Comparison of ENCODE assay signal across 9 mouse cellular contexts in genomic region chr6:136827116-136827515, GRCm38 (mm10). TPM values are rescaled to one million over a fixed set of nuclear protein-coding genes. Genes with fewer than 3 reads are reported as not detected.
A peak's percentile ranks its signal among the peaks of the same experiment; 100 is the strongest.
DNase-seq lines count a peak whose midpoint lies in the region; ATAC-seq and TF ChIP-seq lines count a peak whose summit lies in the region.
"Had no signal": no experiment of that assay in that cellular context is flagged by ENCODE, and none has a peak within 500 bp of the region (broad histone marks: within the 10 kb centered on the region; RNA-seq: fewer than 3 reads in every experiment).

No protein-coding gene starts in this region.

- intact Hi-C loops in heart, postnatal 10 days (cut with DNase I) = loop anchor here (1.0 to 10.0 kb wide), 2 partner anchors 23 to 908 kb away; partner anchors contain the start of genes Hist4h4 and Strap

- peak overlapping the region; percentile 100 for H3K9ac ChIP-seq in heart, embryonic 16.5 days (ENCODE audit: low read length)

- H3K27ac ChIP-seq in heart, embryonic 16.5 days (ENCODE audit: low read length) = no peak overlapping the region; the same call in 1 of the 2 replicates
- H3K27ac ChIP-seq in midbrain, embryonic 10.5 days (replicated peaks) = peak overlapping the region; percentile 97

- no peak for DNase-seq in heart, postnatal 10 days
- DNase-seq in G1E (ENCODE audit: low spot score) = no peak
- DNase-seq in midbrain, embryonic 10.5 days (ENCODE audit: low spot score) = no peak
- no peak for DNase-seq in layer of hippocampus, postnatal 36 days
- DNase-seq: right cerebral cortex, postnatal 25 days had no signal

- H3K4me2 ChIP-seq in heart, embryonic 16.5 days (ENCODE audit: low read depth, low read length) = peak overlapping the region; percentile 91

- H3K4me1 ChIP-seq in heart, embryonic 16.5 days (ENCODE audit: control insufficient read depth, insufficient read depth, low read length) = peaks cover 4% of the 10 kb centered on the region
- peaks cover 36% of the 10 kb centered on the region for H3K4me1 ChIP-seq in G1E (ENCODE audit: insufficient read depth, low read depth, low read length)
- peaks cover 14% of the 10 kb centered on the region for H3K4me1 ChIP-seq in midbrain, embryonic 10.5 days

- no peaks in the 10 kb centered on the region for H3K27me3 ChIP-seq in heart, embryonic 16.5 days (ENCODE audit: control insufficient read depth, insufficient read depth, low read length)
- H3K27me3 ChIP-seq in G1E (ENCODE audit: insufficient read depth, low read length) = no peaks in the 10 kb centered on the region
- H3K27me3 ChIP-seq in midbrain, embryonic 10.5 days (ENCODE audit: low read depth, poor library complexity, severe bottlenecking) = peaks cover 4% of the 10 kb centered on the region; the same call in 1 of the 2 replicates

- ATAC-seq in heart, embryonic 16.5 days (replicated peaks; ENCODE audit: extremely low read depth, insufficient read depth, low FRiP score) = no peak
- no peak for ATAC-seq in G1E (ENCODE audit: extremely low read depth, insufficient number of reproducible peaks, low FRiP score, poor library complexity, severe bottlenecking)
- ATAC-seq in granulocyte monocyte progenitor cell, adult 5-6 weeks (replicated peaks; ENCODE audit: poor library complexity, severe bottlenecking) = peak; percentile 1; the same call in 1 of the 2 replicates
- no peak for ATAC-seq in cerebellum, adult (ENCODE audit: insufficient number of reproducible peaks, low FRiP score, low TSS enrichment)
- no peak for ATAC-seq in inflammation-experienced regulatory T-cells, adult 6 months

- peak overlapping the region; percentile 100 for H3K4me3 ChIP-seq in heart, embryonic 16.5 days (ENCODE audit: low read length)
- peak overlapping the region; percentile 93 for H3K4me3 ChIP-seq in G1E (ENCODE audit: low read depth, low read length)
- peak overlapping the region; percentile 100 for H3K4me3 ChIP-seq in midbrain, embryonic 10.5 days

- H3K36me3 ChIP-seq in heart, embryonic 16.5 days (ENCODE audit: control insufficient read depth, insufficient read depth) = peaks cover 25% of the 10 kb centered on the region
- peaks cover 31% of the 10 kb centered on the region for H3K36me3 ChIP-seq in G1E (replicated peaks)
- H3K36me3 ChIP-seq in midbrain, embryonic 10.5 days = peaks cover 34% of the 10 kb centered on the region

- WGBS in heart, embryonic 16.5 days = 11% methylated on average over 7 of the region's 7 CpGs
- 26% methylated on average over 7 of the region's 7 CpGs for WGBS in midbrain, embryonic 10.5 days

- TF ChIP-seq CTCF in G1E (IDR thresholded peaks at IDR 0.05; ENCODE audit: low read depth, low read length) = no peak

- no peaks in the 10 kb centered on the region for H3K9me3 ChIP-seq in heart, embryonic 16.5 days (replicated peaks; ENCODE audit: control insufficient read depth, low read length)
- no peaks in the 10 kb centered on the region for H3K9me3 ChIP-seq in G1E (replicated peaks)
- H3K9me3 ChIP-seq in midbrain, embryonic 10.5 days (replicated peaks) = no peaks in the 10 kb centered on the region

RNA-seq across cellular contexts. Expression of gene BC049715, which starts 0.3 kb away (rescaled TPM):
- 0.99 and 2.5 TPM in 2 replicates for polyA plus RNA-seq in heart, embryonic 16.5 days (2015; fragmentation: Nextera tagmentation; extraction: Ambion mirVana)
- 1 to 10 TPM; 1.0 to 1.8 TPM for total RNA-seq in heart, postnatal 10 days (2021)
- total RNA-seq in G1E (2014; fragmentation: Nextera tagmentation) (2.0 and 2.6 TPM in 2 replicates), G1E (2017) (1.5 and 1.9 TPM in 2 replicates)
- polyA plus RNA-seq in G1E (2012) = 2.6 and 4.2 TPM in 2 replicates
- 3.3 and 3.9 TPM in 2 replicates for total RNA-seq in granulocyte monocyte progenitor cell, adult 5-6 weeks (2014; fragmentation: Nextera tagmentation)
- total RNA-seq in granulocyte monocyte progenitor cell, adult 5-6 weeks (2017) = 1.1 and 2.8 TPM in 2 replicates
- 1.4 and 3.5 TPM in 2 replicates for polyA plus RNA-seq in midbrain, embryonic 10.5 days (2016; fragmentation: Nextera tagmentation; extraction: Ambion mirVana)
- 1 to 10 TPM; 4.2 to 6.0 TPM for total RNA-seq in layer of hippocampus, postnatal 36 days (2021)
- 1 to 10 TPM in 1 of 3 experiments, under 1 TPM in 2; 0.44 to 2.3 (median 0.62) TPM for polyA plus RNA-seq in inflammation-experienced regulatory T-cells, adult 6 months (2017; shearing (Covaris generic))

RNA-seq across cellular contexts. Expression of gene Wbp11, which starts 0.9 kb away (rescaled TPM):
- 64.5 and 77.7 TPM in 2 replicates for polyA plus RNA-seq in heart, embryonic 16.5 days (2015; fragmentation: Nextera tagmentation; extraction: Ambion mirVana)
- 10 to 100 TPM; 79.6 to 85.0 TPM for total RNA-seq in heart, postnatal 10 days (2021)
- total RNA-seq in G1E (2014; fragmentation: Nextera tagmentation) (172 and 202 TPM in 2 replicates), G1E (2017) (35.3 and 49.0 TPM in 2 replicates)
- polyA plus RNA-seq in G1E (2012) = 307 and 347 TPM in 2 replicates
- total RNA-seq in granulocyte monocyte progenitor cell, adult 5-6 weeks (2014; fragmentation: Nextera tagmentation) = 139 and 168 TPM in 2 replicates
- 53.9 and 58.5 TPM in 2 replicates for total RNA-seq in granulocyte monocyte progenitor cell, adult 5-6 weeks (2017)
- polyA plus RNA-seq in midbrain, embryonic 10.5 days (2016; fragmentation: Nextera tagmentation; extraction: Ambion mirVana) = 156 and 160 TPM in 2 replicates
- 100 to 1,000 TPM; 119 to 130 TPM for total RNA-seq in layer of hippocampus, postnatal 36 days (2021)
- 10 to 100 TPM; 48.1 to 74.9 (median 72.6) TPM for polyA plus RNA-seq in inflammation-experienced regulatory T-cells, adult 6 months (2017; shearing (Covaris generic))

RNA-seq across cellular contexts. Expression of gene Smco3, which starts 8.1 kb away (rescaled TPM):
- polyA plus RNA-seq in heart, embryonic 16.5 days (2015; fragmentation: Nextera tagmentation; extraction: Ambion mirVana) = not detected in 2 replicates
- total RNA-seq in heart, postnatal 10 days (2021) = under 1 TPM; 0.17 TPM
- not detected in 2 replicates for total RNA-seq in G1E (2014; fragmentation: Nextera tagmentation)
- 0.12 and 0.38 TPM in 2 replicates for total RNA-seq in G1E (2017)
- polyA plus RNA-seq in G1E (2012) = not detected in 2 replicates
- not detected in 2 replicates for total RNA-seq in granulocyte monocyte progenitor cell, adult 5-6 weeks (2014; fragmentation: Nextera tagmentation)
- 0.21 and 1.8 TPM in 2 replicates for total RNA-seq in granulocyte monocyte progenitor cell, adult 5-6 weeks (2017)
- 0.24 TPM in 1 of 2 replicates, not detected in the other for polyA plus RNA-seq in midbrain, embryonic 10.5 days (2016; fragmentation: Nextera tagmentation; extraction: Ambion mirVana)
- 10 to 100 TPM in 1 of 2 experiments, 1 to 10 TPM in 1; 7.1 to 10.1 TPM for total RNA-seq in layer of hippocampus, postnatal 36 days (2021)
- under 1 TPM in 1 of 3 experiments, not detected in 2; 0.82 TPM for polyA plus RNA-seq in inflammation-experienced regulatory T-cells, adult 6 months (2017; shearing (Covaris generic))

RNA-seq across cellular contexts. Expression of gene H2afj, which starts 19.1 kb away (rescaled TPM):
- 79.2 and 90.0 TPM in 2 replicates for polyA plus RNA-seq in heart, embryonic 16.5 days (2015; fragmentation: Nextera tagmentation; extraction: Ambion mirVana)
- 10 to 100 TPM; 35.3 to 42.5 TPM for total RNA-seq in heart, postnatal 10 days (2021)
- total RNA-seq in G1E (2014; fragmentation: Nextera tagmentation) (17.4 and 23.6 TPM in 2 replicates), G1E (2017) (84.6 and 98.5 TPM in 2 replicates)
- 479 and 625 TPM in 2 replicates for polyA plus RNA-seq in G1E (2012)
- total RNA-seq in granulocyte monocyte progenitor cell, adult 5-6 weeks (2014; fragmentation: Nextera tagmentation) = 30.2 and 52.4 TPM in 2 replicates
- total RNA-seq in granulocyte monocyte progenitor cell, adult 5-6 weeks (2017) = 69.6 and 88.9 TPM in 2 replicates
- 97.4 and 102 TPM in 2 replicates for polyA plus RNA-seq in midbrain, embryonic 10.5 days (2016; fragmentation: Nextera tagmentation; extraction: Ambion mirVana)
- total RNA-seq in layer of hippocampus, postnatal 36 days (2021) = 10 to 100 TPM; 74.5 to 81.9 TPM
- polyA plus RNA-seq in inflammation-experienced regulatory T-cells, adult 6 months (2017; shearing (Covaris generic)) = 100 to 1,000 TPM; 112 to 120 (median 112) TPM

RNA-seq across cellular contexts. Expression of gene Hist4h4, which starts 22.9 kb away (rescaled TPM):
- 0.16 and 0.20 TPM in 2 replicates for polyA plus RNA-seq in heart, embryonic 16.5 days (2015; fragmentation: Nextera tagmentation; extraction: Ambion mirVana)
- 10 to 100 TPM; 20.5 to 22.3 TPM for total RNA-seq in heart, postnatal 10 days (2021)
- 179 and 196 TPM in 2 replicates for total RNA-seq in G1E (2014; fragmentation: Nextera tagmentation)
- 60.9 and 79.0 TPM in 2 replicates for total RNA-seq in G1E (2017)
- polyA plus RNA-seq in G1E (2012) = 0.89 and 6.6 TPM in 2 replicates
- 7.0 and 20.7 TPM in 2 replicates for total RNA-seq in granulocyte monocyte progenitor cell, adult 5-6 weeks (2014; fragmentation: Nextera tagmentation)
- 46.7 and 58.9 TPM in 2 replicates for total RNA-seq in granulocyte monocyte progenitor cell, adult 5-6 weeks (2017)
- 0.52 and 0.53 TPM in 2 replicates for polyA plus RNA-seq in midbrain, embryonic 10.5 days (2016; fragmentation: Nextera tagmentation; extraction: Ambion mirVana)
- 10 to 100 TPM; 10.4 to 11.5 TPM for total RNA-seq in layer of hippocampus, postnatal 36 days (2021)
- 1 to 10 TPM in 2 of 3 experiments, under 1 TPM in 1; 0.85 to 2.9 (median 2.8) TPM for polyA plus RNA-seq in inflammation-experienced regulatory T-cells, adult 6 months (2017; shearing (Covaris generic))
